Mouse (Mus musculus) limb, embryonic 12.5 days (tissue): ENCODE results near the gene Ric8b. TPM values are rescaled to one million over a fixed set of nuclear protein-coding genes. Genes with fewer than 3 reads are reported as not detected.

Source experiments
- ATAC-seq: fragments of 200-750 bp; cut with Nextera tagmentation; 2 replicates; pipeline ENCODE4 v1.8.0; 2017; ENCODE audit warnings: low read depth, moderate TSS enrichment; ENCODE audit not compliant: insufficient number of reproducible peaks, insufficient read depth, low FRiP score, low TSS enrichment
- H3K27ac ChIP-seq: fragments of 300-500 bp; sonication (generic); 2 replicates; pipeline ENCODE4 v1.5.1; 2016; ENCODE audit warnings: mild to moderate bottlenecking, moderate library complexity
- H3K27me3 ChIP-seq: fragments of 300-500 bp; sonication (generic); 2 replicates; pipeline ENCODE4 v1.6.1; 2016; ENCODE audit warnings: mild to moderate bottlenecking, moderate library complexity
- H3K36me3 ChIP-seq: fragments of 300-500 bp; sonication (generic); 2 replicates; pipeline ENCODE4 v1.6.1; 2016; ENCODE audit warnings: mild to moderate bottlenecking, moderate library complexity
- H3K4me1 ChIP-seq: fragments of 300-500 bp; sonication (generic); replicated peaks from 2 replicates; pipeline ENCODE4 v1.6.1; 2016
- H3K4me2 ChIP-seq: fragments of 300-500 bp; sonication (generic); 2 replicates; pipeline ENCODE4 v1.6.1; 2016; ENCODE audit warnings: mild to moderate bottlenecking, moderate library complexity
- H3K4me3 ChIP-seq: fragments of 300-500 bp; sonication (generic); replicated peaks from 2 replicates; pipeline ENCODE4 v1.5.1; 2016; ENCODE audit warnings: mild to moderate bottlenecking
- H3K9ac ChIP-seq: fragments of 300-500 bp; sonication (generic); replicated peaks from 2 replicates; pipeline ENCODE4 v1.6.1; 2016; ENCODE audit warnings: mild to moderate bottlenecking, moderate library complexity
- H3K9me3 ChIP-seq: fragments of 300-500 bp; sonication (generic); 2 replicates; pipeline ENCODE4 v1.6.1; 2016; ENCODE audit warnings: mild to moderate bottlenecking, moderate library complexity
- WGBS: fragments of 180-500 bp; shearing (Covaris S2); methylation state at CpG from one replicate; pipeline ENCODE4 v1.1.7; 2016; 5-methylcytosine and 5-hydroxymethylcytosine counted together
- polyA plus RNA-seq: library from polyadenylated mRNA; unstranded; fragments of >200 nt; fragmentation: Nextera tagmentation; extraction: Ambion mirVana; gene quantifications from 2 replicates; pipeline ENCODE4 v1.2.1, GENCODE M21; 2016

Ric8b gene
- polyA plus RNA-seq, 1 experiment from 2014 or later, result 30.3 TPM

- Histone ChIP-seq H3K4me1 (peaks cover 14% of the 10 kb centered on the region), H3K27ac (no peak overlapping the region), H3K9me3 (no peaks in the 10 kb centered on the region), H3K36me3 (no peaks in the 10 kb centered on the region), H3K27me3 (no peaks in the 10 kb centered on the region), H3K4me3 (no peak overlapping the region), H3K9ac (no peak overlapping the region), H3K4me2 (no peak overlapping the region)
- no peak for ATAC-seq
- 75% methylated on average over 9 of the region's 9 CpGs for WGBS
Observed at GRCm38 (mm10) chr10:84896941-84897930, 20.2 kb upstream of the Ric8b start.

GRCm38 (mm10) chr10:84898144-84898979 is 19.1 kb upstream of the Ric8b start:
- H3K9me3 ChIP-seq, result no peaks in the 10 kb centered on the region
- peaks cover 18% of the 10 kb centered on the region for H3K4me1 ChIP-seq
- no peaks in the 10 kb centered on the region for H3K36me3 ChIP-seq
- H3K9ac ChIP-seq, result no peak overlapping the region
- H3K27me3 ChIP-seq, result no peaks in the 10 kb centered on the region
- H3K4me3 ChIP-seq, result no peak overlapping the region
- WGBS, result 69% methylated on average over 3 of the region's 3 CpGs
- H3K4me2 ChIP-seq, result no peak overlapping the region
- H3K27ac ChIP-seq, result no peak overlapping the region
- ATAC-seq, result no peak

GRCm38 (mm10) chr10:84901676-84902075 is 15.7 kb upstream of the Ric8b start:
- Histone ChIP-seq H3K4me2 (no peak overlapping the region), H3K27ac (no peak overlapping the region), H3K9ac (no peak overlapping the region), H3K27me3 (no peaks in the 10 kb centered on the region), H3K9me3 (no peaks in the 10 kb centered on the region), H3K4me1 (peaks cover 27% of the 10 kb centered on the region), H3K4me3 (no peak overlapping the region), H3K36me3 (no peaks in the 10 kb centered on the region)
- no peak for ATAC-seq
- WGBS, result 90% methylated on average over 5 of the region's 5 CpGs

- Histone ChIP-seq H3K9me3 (no peaks in the 10 kb centered on the region), H3K27ac (no peak overlapping the region), H3K4me3 (no peak overlapping the region), H3K9ac (no peak overlapping the region), H3K4me2 (no peak overlapping the region), H3K36me3 (no peaks in the 10 kb centered on the region), H3K4me1 (peaks cover 27% of the 10 kb centered on the region), H3K27me3 (no peaks in the 10 kb centered on the region)
- no peak for ATAC-seq
- 91% methylated on average over 2 of the region's 2 CpGs for WGBS
Observed at GRCm38 (mm10) chr10:84902213-84902612, 15.2 kb upstream of the Ric8b start.

- Histone ChIP-seq H3K36me3 (no peaks in the 10 kb centered on the region), H3K27me3 (no peaks in the 10 kb centered on the region), H3K27ac (no peak overlapping the region), H3K4me2 (peak overlapping the region; percentile 33), H3K9ac (no peak overlapping the region), H3K4me3 (no peak overlapping the region), H3K9me3 (no peaks in the 10 kb centered on the region), H3K4me1 (peaks cover 17% of the 10 kb centered on the region)
- WGBS, result 57% methylated on average over 7 of the region's 7 CpGs
- ATAC-seq, result no peak
Observed at GRCm38 (mm10) chr10:84903307-84903706, 14.1 kb upstream of the Ric8b start.

- WGBS, result 5% methylated on average over 5 of the region's 5 CpGs
- peaks cover 13% of the 10 kb centered on the region for H3K4me1 ChIP-seq
- no peak overlapping the region for H3K4me3 ChIP-seq
- H3K9ac ChIP-seq, result no peak overlapping the region
- no peaks in the 10 kb centered on the region for H3K9me3 ChIP-seq
- no peaks in the 10 kb centered on the region for H3K36me3 ChIP-seq
- H3K27ac ChIP-seq, result no peak overlapping the region
- ATAC-seq, result no peak
- peak overlapping the region; percentile 33 for H3K4me2 ChIP-seq
- no peaks in the 10 kb centered on the region for H3K27me3 ChIP-seq
Observed at GRCm38 (mm10) chr10:84903742-84904141, 13.7 kb upstream of the Ric8b start.

GRCm38 (mm10) chr10:84906895-84907294 is 10.5 kb upstream of the Ric8b start:
- no peak for ATAC-seq
- Histone ChIP-seq H3K9me3 (no peaks in the 10 kb centered on the region), H3K27me3 (no peaks in the 10 kb centered on the region), H3K36me3 (no peaks in the 10 kb centered on the region), H3K27ac (no peak overlapping the region), H3K4me1 (peaks cover 13% of the 10 kb centered on the region), H3K4me2 (no peak overlapping the region), H3K4me3 (no peak overlapping the region), H3K9ac (no peak overlapping the region)
- WGBS, result 75% methylated on average over 9 of the region's 9 CpGs

- WGBS, result 93% methylated on average over 3 of the region's 3 CpGs
- Histone ChIP-seq H3K4me3 (no peak overlapping the region), H3K4me2 (no peak overlapping the region), H3K4me1 (peaks cover 13% of the 10 kb centered on the region), H3K27me3 (no peaks in the 10 kb centered on the region), H3K9me3 (no peaks in the 10 kb centered on the region), H3K27ac (no peak overlapping the region), H3K36me3 (no peaks in the 10 kb centered on the region), H3K9ac (no peak overlapping the region)
- no peak for ATAC-seq
Observed at GRCm38 (mm10) chr10:84908006-84908405, 9.4 kb upstream of the Ric8b start.

- no peaks in the 10 kb centered on the region for H3K9me3 ChIP-seq
- no peak overlapping the region for H3K4me3 ChIP-seq
- no peaks in the 10 kb centered on the region for H3K36me3 ChIP-seq
- H3K27me3 ChIP-seq, result no peaks in the 10 kb centered on the region
- H3K27ac ChIP-seq, result no peak overlapping the region
- no peak for ATAC-seq
- H3K4me1 ChIP-seq, result peaks cover 8% of the 10 kb centered on the region
- WGBS, result 90% methylated on average over 3 of the region's 3 CpGs
- H3K4me2 ChIP-seq, result no peak overlapping the region
- no peak overlapping the region for H3K9ac ChIP-seq
Observed at GRCm38 (mm10) chr10:84908471-84908870, 8.9 kb upstream of the Ric8b start.

GRCm38 (mm10) chr10:84909021-84909801 is 8.2 kb upstream of the Ric8b start:
- Histone ChIP-seq H3K4me1 (peaks cover under 1% of the 10 kb centered on the region; the same call in 1 of the 2 replicates), H3K9me3 (no peaks in the 10 kb centered on the region), H3K9ac (no peak overlapping the region), H3K27me3 (no peaks in the 10 kb centered on the region), H3K36me3 (no peaks in the 10 kb centered on the region), H3K4me3 (no peak overlapping the region), H3K4me2 (no peak overlapping the region), H3K27ac (no peak overlapping the region)
- no peak for ATAC-seq
- 79% methylated on average over 17 of the region's 17 CpGs for WGBS
